Mouse (Mus musculus) CH12.LX (cell line): Measurements from ENCODE around the gene Zcwpw1. TPM values are rescaled to one million over a fixed set of nuclear protein-coding genes. Genes with fewer than 3 reads are reported as not detected.
A peak's percentile ranks its signal among the peaks of the same experiment; 100 is the strongest.

Experiments used
- DNase-seq: peaks from one replicate; pipeline ENCODE4 v3.0.0-alpha.2; 2013; ENCODE audit errors: extremely low read depth
- H3K27ac ChIP-seq: 2 replicates; pipeline ENCODE4 v1.5.1; 2012; ENCODE audit warnings: low read depth, mild to moderate bottlenecking, control low read depth, moderate library complexity; ENCODE audit not compliant: insufficient read depth
- H3K27me3 ChIP-seq: replicated peaks from 2 replicates; pipeline ENCODE3; 2012; ENCODE audit warnings: inconsistent platforms
- H3K36me3 ChIP-seq, 2 experiments: replicated peaks in 1 of 2; 2 replicates each; pipeline versions ENCODE3 to v1.6.1; 2012; ENCODE audit warnings: inconsistent platforms in 1 of 2, low read length in 1 of 2, mild to moderate bottlenecking in 1 of 2, mixed read lengths in 1 of 2, moderate library complexity in 1 of 2; ENCODE audit not compliant: control insufficient read depth in 1 of 2, insufficient read depth in 1 of 2
- H3K4me1 ChIP-seq, 2 experiments: 2 replicates each; pipeline ENCODE4 v1.6.1; 2012; ENCODE audit warnings: inconsistent platforms in 1 of 2, moderate library complexity in 1 of 2; ENCODE audit not compliant: insufficient read depth in 2 of 2, control insufficient read depth in 1 of 2
- H3K4me2 ChIP-seq: 2 replicates; pipeline ENCODE4 v1.6.1; 2012; ENCODE audit warnings: low read depth, mild to moderate bottlenecking, control low read depth; ENCODE audit not compliant: poor library complexity, insufficient read depth, severe bottlenecking
- H3K4me3 ChIP-seq, 3 experiments: fragments of 150-350 bp in 1 of 3; sonication (generic) in 1 of 3; replicated peaks in 1 of 3; 2 replicates each; pipeline versions ENCODE3 to v1.5.1; 2011 to 2012; ENCODE audit warnings: low read depth in 2 of 3, low read length in 2 of 3, mild to moderate bottlenecking in 2 of 3, moderate library complexity in 2 of 3, control low read depth in 1 of 3, improper control_type of control experiment in 1 of 3, inconsistent platforms in 1 of 3, mixed read lengths in 1 of 3; ENCODE audit not compliant: poor library complexity in 1 of 3
- H3K79me2 ChIP-seq: replicated peaks from 2 replicates; pipeline ENCODE4 v1.6.1; 2012; ENCODE audit warnings: mild to moderate bottlenecking, moderate library complexity; ENCODE audit not compliant: control insufficient read depth, poor library complexity, insufficient read depth, severe bottlenecking; ENCODE audit errors: extremely low read depth
- H3K9ac ChIP-seq: 2 replicates; pipeline ENCODE4 v1.6.1; 2012; ENCODE audit warnings: low read depth, mild to moderate bottlenecking, control low read depth, moderate library complexity; ENCODE audit not compliant: insufficient read depth
- H3K9me3 ChIP-seq: replicated peaks from 2 replicates; pipeline ENCODE3; 2012; ENCODE audit warnings: low read length, inconsistent platforms, mixed read lengths
- BHLHE40 ChIP-seq: IDR thresholded peaks from 2 replicates; pipeline ENCODE4 v1.6.1; 2011; ENCODE audit warnings: mild to moderate bottlenecking, low read depth, low read length, improper control_type of control experiment
- CHD1 ChIP-seq: IDR thresholded peaks from 2 replicates; pipeline ENCODE4 v1.6.1; 2012; ENCODE audit warnings: low read depth, low read length, improper control_type of control experiment, inconsistent platforms
- CTCF ChIP-seq, 2 experiments: IDR thresholded peaks in 1 of 2; conservative IDR thresholded peaks in 1 of 2; 2 replicates each; pipeline ENCODE4 v1.5.1; 2011 to 2012; ENCODE audit warnings: low read depth in 2 of 2, low read length in 2 of 2, improper control_type of control experiment in 1 of 2, inconsistent platforms in 1 of 2, mild to moderate bottlenecking in 1 of 2, moderate library complexity in 1 of 2
- E2F4 ChIP-seq: IDR thresholded peaks from 2 replicates; pipeline ENCODE4 v1.6.1; 2011; ENCODE audit warnings: low read depth, low read length, improper control_type of control experiment; ENCODE audit not compliant: insufficient replicate concordance
- ELF1 ChIP-seq: IDR thresholded peaks from 2 replicates; pipeline ENCODE4 v1.6.1; 2014; ENCODE audit warnings: low read depth, mild to moderate bottlenecking, inconsistent platforms, low read length, improper control_type of control experiment
- EP300 ChIP-seq: IDR thresholded peaks from 2 replicates; pipeline ENCODE4 v1.6.1; 2011; ENCODE audit warnings: low read length, improper control_type of control experiment
- HCFC1 ChIP-seq: IDR thresholded peaks from 2 replicates; pipeline ENCODE4 v1.6.1; 2012; ENCODE audit warnings: low read depth, mild to moderate bottlenecking, inconsistent platforms, low read length, improper control_type of control experiment
- IRF4 ChIP-seq: IDR thresholded peaks from 2 replicates; pipeline ENCODE4 v1.6.1; 2014; ENCODE audit warnings: low read depth, mild to moderate bottlenecking, inconsistent platforms, low read length, improper control_type of control experiment
- JUN ChIP-seq: IDR thresholded peaks from 2 replicates; pipeline ENCODE4 v1.6.1; 2011; ENCODE audit warnings: low read depth, mild to moderate bottlenecking, low read length, improper control_type of control experiment, moderate library complexity; ENCODE audit not compliant: insufficient read depth
- MAFK ChIP-seq: IDR thresholded peaks from 2 replicates; pipeline ENCODE4 v1.6.1; 2011; ENCODE audit warnings: low read length, improper control_type of control experiment; ENCODE audit not compliant: insufficient replicate concordance
- MAX ChIP-seq: IDR thresholded peaks from 2 replicates; pipeline ENCODE4 v1.6.1; 2011; ENCODE audit warnings: low read length, improper control_type of control experiment
- MAZ ChIP-seq: IDR thresholded peaks from 2 replicates; pipeline ENCODE4 v1.6.1; 2012; ENCODE audit warnings: low read depth, mild to moderate bottlenecking, inconsistent platforms, low read length, improper control_type of control experiment, moderate library complexity
- MEF2A ChIP-seq: IDR thresholded peaks from 2 replicates; pipeline ENCODE4 v1.6.1; 2014; ENCODE audit warnings: low read depth, mild to moderate bottlenecking, inconsistent platforms, low read length, improper control_type of control experiment, borderline replicate concordance
- MYC ChIP-seq: IDR thresholded peaks from 2 replicates; pipeline ENCODE4 v1.6.1; 2011; ENCODE audit warnings: low read depth, mild to moderate bottlenecking, improper control_type of control experiment, low read length
- NELFE ChIP-seq: IDR thresholded peaks from 2 replicates; pipeline ENCODE4 v1.6.1; 2011; ENCODE audit warnings: low read depth, low read length, improper control_type of control experiment
- NRF1 ChIP-seq: IDR thresholded peaks from 2 replicates; pipeline ENCODE4 v1.6.1; 2014; ENCODE audit warnings: low read depth, mild to moderate bottlenecking, inconsistent platforms, low read length, improper control_type of control experiment, moderate library complexity
- PAX5 ChIP-seq: IDR thresholded peaks from 2 replicates; pipeline ENCODE4 v1.6.1; 2012; ENCODE audit warnings: low read length, inconsistent platforms, mixed read lengths
- POLR2A ChIP-seq: IDR thresholded peaks from 2 replicates; pipeline ENCODE4 v1.6.1; 2011; ENCODE audit warnings: low read depth, mild to moderate bottlenecking, improper control_type of control experiment, low read length
- POLR2AphosphoS2 ChIP-seq: IDR thresholded peaks from 2 replicates; pipeline ENCODE4 v1.6.1; 2011; ENCODE audit warnings: low read depth, low read length, improper control_type of control experiment
- RAD21 ChIP-seq: IDR thresholded peaks from 2 replicates; pipeline ENCODE4 v1.6.1; 2011; ENCODE audit warnings: low read depth, mild to moderate bottlenecking, low read length, improper control_type of control experiment, moderate library complexity
- SMC3 ChIP-seq: IDR thresholded peaks from 2 replicates; pipeline ENCODE4 v1.6.1; 2011; ENCODE audit warnings: low read depth, low read length, improper control_type of control experiment
- UBTF ChIP-seq: IDR thresholded peaks from 2 replicates; pipeline ENCODE4 v1.6.1; 2012; ENCODE audit warnings: low read depth, mild to moderate bottlenecking, inconsistent platforms, low read length, improper control_type of control experiment, moderate library complexity
- ZC3H11A ChIP-seq: IDR thresholded peaks from 2 replicates; pipeline ENCODE4 v1.6.1; 2012; ENCODE audit warnings: low read depth, mild to moderate bottlenecking, inconsistent platforms, low read length, improper control_type of control experiment
- ZNF384 ChIP-seq: IDR thresholded peaks from 2 replicates; pipeline ENCODE4 v1.6.1; 2012; ENCODE audit warnings: low read depth, low read length, improper control_type of control experiment, inconsistent platforms
- dilution Hi-C: fragments of 300-500 bp; cut with MboI; formaldehyde crosslinking; loops from 2 replicates; pipeline ENCODE4 v1.14.3; 2020; ENCODE audit warnings: low sequenced_read_pairs; ENCODE audit not compliant: extremely low pct_unique_long_range_greater_than_20kb, extremely low pct_ligation_motif_present
- in situ Hi-C: fragments of 300-500 bp; cut with MboI; formaldehyde crosslinking; loops from 3 replicates; pipeline ENCODE4 v1.14.3; 2019; ENCODE audit warnings: low sequenced_read_pairs, low pct_ligation_motif_present, low pct_unique_long_range_greater_than_20kb, mixed read lengths
- polyA plus RNA-seq: library from polyadenylated mRNA; unstranded; fragments of >175 nt; gene quantifications from 2 replicates; pipeline ENCODE4 v1.2.1, GENCODE M21; 2012; ENCODE audit warnings: low read depth; ENCODE audit not compliant: insufficient read length
- total RNA-seq, 2 experiments: library from RNA; depleted of rRNA; stranded (reverse); fragments of 300-350 nt in 1 of 2; fragments of >200 nt in 1 of 2; gene quantifications; 2 replicates each; pipeline ENCODE4 v1.2.3; 2012 to 2014

Gene Zcwpw1
- total and polyA plus RNA-seq, 3 experiments, result 1.3 to 3.0 (median 2.8) TPM

DNA sequence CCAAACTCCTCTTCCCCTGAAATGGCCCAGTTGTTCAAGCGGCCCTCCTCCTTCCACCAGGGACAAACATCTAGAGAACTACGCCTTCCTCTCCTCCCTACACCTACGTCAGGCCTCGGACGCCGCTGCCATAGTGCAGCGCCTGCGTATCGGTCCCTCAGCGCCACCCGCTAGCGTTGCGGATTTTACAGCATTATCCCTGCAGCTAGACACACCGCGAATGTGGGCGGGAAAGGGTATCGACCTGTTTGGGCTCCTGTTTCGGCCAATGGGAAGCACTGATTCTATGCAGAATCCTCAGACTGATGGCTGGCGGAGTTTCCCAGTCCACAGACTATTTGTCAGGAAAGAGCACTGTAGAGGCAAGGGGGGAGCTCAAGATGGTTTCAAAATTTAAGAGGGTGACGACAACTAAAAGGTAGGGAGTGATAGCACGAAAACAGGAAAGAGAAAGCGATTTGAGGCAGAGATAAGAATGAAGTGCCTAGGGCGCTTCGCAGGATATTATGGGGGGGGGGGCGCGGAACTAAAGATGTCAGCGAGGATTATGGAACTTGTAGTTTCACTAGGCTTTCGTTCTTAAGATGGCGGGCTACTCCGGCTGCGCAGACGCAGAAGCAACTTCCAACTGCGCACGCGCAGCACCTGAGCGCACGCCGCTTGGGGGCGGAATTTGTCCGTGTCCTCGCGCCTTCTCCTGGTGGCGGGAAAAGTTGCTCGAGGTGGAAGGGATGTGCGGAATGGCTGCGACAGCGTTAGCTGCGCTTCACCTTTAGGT is at the start of gene Zcwpw1, which contains the start of gene Mepce (continued):
- TF ChIP-seq ZNF384, result no peak

DNA sequence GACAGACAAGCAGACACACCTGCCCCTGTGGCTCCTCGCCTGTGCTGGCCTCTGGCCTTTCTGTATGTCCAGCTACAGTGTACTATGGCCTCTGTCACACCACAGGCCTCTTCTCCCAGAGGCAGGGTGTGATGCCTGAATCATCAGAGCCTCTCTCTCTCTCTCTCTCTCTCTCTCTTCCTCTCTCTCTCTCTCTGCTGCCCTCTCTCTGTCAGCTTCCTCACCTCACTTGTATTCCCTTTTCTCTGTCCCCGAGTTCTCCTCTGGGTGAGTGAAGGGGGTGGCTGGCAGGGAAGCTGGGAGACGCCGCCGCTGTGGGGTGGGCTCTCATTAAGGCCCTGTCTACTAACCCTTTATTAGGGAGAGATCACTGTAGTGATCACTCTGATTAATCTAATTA is 49.1 kb upstream of the Zcwpw1 start:
- Histone ChIP-seq H3K9me3 (no peaks in the 10 kb centered on the region), H3K4me1 (peaks cover 0 to 17% of the 10 kb centered on the region in 2 experiments; a peak in 2 of 4 replicates), H3K79me2 (no peaks in the 10 kb centered on the region), H3K4me2 (no peak overlapping the region), H3K9ac (no peak overlapping the region), H3K4me3 (no peak overlapping the region), H3K27me3 (peaks cover 5% of the 10 kb centered on the region), H3K36me3 (peaks cover 0 to 6% of the 10 kb centered on the region in 2 experiments), H3K27ac (no peak overlapping the region)
- dilution Hi-C loops, result no loop called here
- in situ Hi-C loops, result no loop called here
- no peak for DNase-seq
- TF ChIP-seq RAD21 (peak; percentile 24), HCFC1 (no peak), PAX5 (no peak), CTCF (conservative IDR thresholded peaks at IDR 0.05 in 1 of 2, IDR thresholded peaks at IDR 0.05 in 1 of 2; ENCODE audit: low read depth in 2 of 2, low read length in 2 of 2) (peak in 1 of 2 experiments; percentile 52; a peak in 2 of 4 replicates), SMC3 (peak; percentile 42), UBTF (no peak)

DNA sequence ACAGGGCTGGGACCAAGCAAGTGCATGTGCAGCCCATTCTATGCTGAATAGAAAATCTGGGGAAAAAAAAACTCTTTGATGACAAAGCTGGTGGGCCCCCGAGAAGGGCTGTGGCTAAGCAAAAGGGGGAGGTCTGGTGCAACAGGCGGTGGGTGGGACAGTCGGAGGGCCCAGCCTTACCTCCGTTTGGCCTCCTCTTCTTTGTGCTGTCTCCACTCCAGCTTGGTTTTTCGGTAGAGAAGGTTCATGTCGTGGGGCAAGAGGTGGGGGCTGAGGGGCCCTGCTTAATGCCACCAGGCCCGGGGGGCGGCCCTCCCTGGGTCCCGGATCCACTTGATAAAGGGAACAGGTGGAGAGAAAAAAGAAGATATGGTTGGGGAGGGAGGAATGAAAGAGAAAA is 48.1 kb upstream of the Zcwpw1 start:
- peaks cover 0 to 17% of the 10 kb centered on the region in 2 experiments; a peak in 2 of 4 replicates for H3K4me1 ChIP-seq
- in situ Hi-C loops, result no loop called here

DNA sequence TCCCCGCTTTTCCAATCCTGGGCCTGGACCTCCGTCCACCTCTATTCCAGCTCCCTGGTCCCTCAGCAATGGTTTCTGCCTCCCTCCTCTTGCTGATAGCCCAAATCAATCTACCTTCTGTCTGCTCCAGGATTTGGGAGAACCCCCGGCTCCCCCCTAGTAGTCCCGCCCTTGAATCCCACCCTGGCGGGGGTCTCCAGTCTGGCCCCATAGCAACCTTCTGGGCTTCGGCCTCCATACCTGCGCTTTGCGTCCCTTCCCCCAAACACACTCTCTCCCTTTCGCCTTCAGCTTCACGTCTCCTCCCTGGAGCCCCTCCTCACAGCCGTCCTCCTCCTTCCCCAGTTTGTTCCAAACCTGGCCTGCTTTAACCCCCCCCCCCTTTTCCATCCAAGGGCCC is 47.1 kb upstream of the Zcwpw1 start:
- H3K27ac ChIP-seq, result no peak overlapping the region
- DNase-seq, result no peak
- H3K79me2 ChIP-seq, result no peaks in the 10 kb centered on the region
- no peaks in the 10 kb centered on the region for H3K9me3 ChIP-seq
- H3K4me3 ChIP-seq, result peak overlapping the region; percentile 32 to 57 (median 48)
- peaks cover 0 to 25% of the 10 kb centered on the region in 2 experiments; a peak in 2 of 4 replicates for H3K4me1 ChIP-seq
- dilution Hi-C loops (no loop called here), in situ Hi-C loops (no loop called here)
- peak overlapping the region; percentile 4; the same call in 1 of the 2 replicates for H3K9ac ChIP-seq
- H3K27me3 ChIP-seq, result peaks cover 10% of the 10 kb centered on the region
- peaks cover 0 to 2% of the 10 kb centered on the region in 2 experiments for H3K36me3 ChIP-seq
- peak overlapping the region; percentile 39 for H3K4me2 ChIP-seq
- TF ChIP-seq E2F4 (no peak), MAX (no peak), ZC3H11A (no peak), POLR2A (no peak), ZNF384 (no peak), MYC (no peak), RAD21 (no peak), NELFE (no peak), JUN (no peak), MAZ (no peak), BHLHE40 (no peak), MAFK (no peak), NRF1 (no peak), MEF2A (no peak), ELF1 (no peak), UBTF (no peak)

More for the DNA sequence above, 48.1 kb upstream of the Zcwpw1 start:
- no peak overlapping the region for H3K27ac ChIP-seq
- no peak overlapping the region for H3K9ac ChIP-seq
- TF ChIP-seq POLR2AphosphoS2 (no peak), EP300 (no peak), CHD1 (no peak), ZNF384 (no peak), MYC (no peak), IRF4 (no peak), BHLHE40 (no peak), JUN (no peak)
- TF ChIP-seq, all 38 proteins: peak for 0
- Histone ChIP-seq H3K36me3 (peaks cover 0 to 6% of the 10 kb centered on the region in 2 experiments), H3K4me2 (no peak overlapping the region), H3K79me2 (no peaks in the 10 kb centered on the region), H3K4me3 (no peak overlapping the region), H3K27me3 (peaks cover 9% of the 10 kb centered on the region), H3K9me3 (no peaks in the 10 kb centered on the region)
- dilution Hi-C loops, result no loop called here
- no peak for DNase-seq
